Mouse (Mus musculus) macrophage (primary cell): ENCODE results near the gene Kcnip4. TPM values are rescaled to one million over a fixed set of nuclear protein-coding genes. Genes with fewer than 3 reads are reported as not detected.

Experiments used
- H3K27ac ChIP-seq: fragments of 350-480 bp; formaldehyde crosslinking; 2 replicates; pipeline ENCODE4 v1.9.0; 2021
- H3K36me3 ChIP-seq: fragments of 350-480 bp; formaldehyde crosslinking; 2 replicates; pipeline ENCODE4 v1.9.0; 2021; ENCODE audit errors: inconsistent target
- H3K4me3 ChIP-seq: fragments of 350-480 bp; formaldehyde crosslinking; 2 replicates; pipeline ENCODE4 v1.9.0; 2021; ENCODE audit errors: inconsistent target
- H3K79me2 ChIP-seq: fragments of 350-480 bp; formaldehyde crosslinking; 2 replicates; pipeline ENCODE4 v1.9.0; 2021; ENCODE audit errors: inconsistent target
- WGBS: methylation state at CpG from one replicate; pipeline ENCODE4 v1.1.7; 2026; ENCODE audit warnings: inconsistent platforms; ENCODE audit not compliant: missing documents; 5-methylcytosine and 5-hydroxymethylcytosine counted together
- polyA plus RNA-seq: library from polyadenylated mRNA; stranded (reverse); fragments of 250-400 nt; gene quantifications from 3 replicates; pipeline ENCODE4 v1.2.4, GENCODE M21; 2018; ENCODE audit warnings: inconsistent platforms

The Kcnip4 gene
- polyA plus RNA-seq, 1 experiment from 2014 or later: not detected

GRCm38 (mm10) chr5:49329023-49329422 lies 195.7 kb downstream of the Kcnip4 start:
- H3K36me3 ChIP-seq: no peaks in the 10 kb centered on the region
- WGBS: 93% methylated on average over 1 of the region's 1 CpGs
- no peak overlapping the region for H3K4me3 ChIP-seq
- H3K27ac ChIP-seq: no peak overlapping the region
- H3K79me2 ChIP-seq: no peaks in the 10 kb centered on the region

- no peak overlapping the region for H3K27ac ChIP-seq
- H3K79me2 ChIP-seq: no peaks in the 10 kb centered on the region
- no peaks in the 10 kb centered on the region for H3K36me3 ChIP-seq
- no peak overlapping the region for H3K4me3 ChIP-seq
These were observed 206.0 kb downstream of the Kcnip4 start for GRCm38 (mm10) chr5:49318661-49319060.

- Histone ChIP-seq H3K27ac (no peak overlapping the region), H3K4me3 (no peak overlapping the region), H3K36me3 (no peaks in the 10 kb centered on the region), H3K79me2 (no peaks in the 10 kb centered on the region)
- 83% methylated on average over 1 of the region's 2 CpGs for WGBS
These were observed 206.8 kb downstream of the Kcnip4 start for GRCm38 (mm10) chr5:49317869-49318268.

GRCm38 (mm10) chr5:49306796-49307195 lies 217.9 kb downstream of the Kcnip4 start:
- WGBS: 57% methylated on average over 1 of the region's 1 CpGs

GRCm38 (mm10) chr5:49305321-49305720 lies 219.4 kb downstream of the Kcnip4 start:
- Histone ChIP-seq H3K36me3 (no peaks in the 10 kb centered on the region), H3K4me3 (no peak overlapping the region), H3K79me2 (no peaks in the 10 kb centered on the region), H3K27ac (no peak overlapping the region)
- WGBS: 69% methylated on average over 2 of the region's 2 CpGs

More at GRCm38 (mm10) chr5:49306796-49307195, 217.9 kb downstream of the Kcnip4 start:
- no peak overlapping the region for H3K27ac ChIP-seq
- H3K36me3 ChIP-seq: no peaks in the 10 kb centered on the region
- no peaks in the 10 kb centered on the region for H3K79me2 ChIP-seq
- H3K4me3 ChIP-seq: no peak overlapping the region

- Histone ChIP-seq H3K27ac (no peak overlapping the region), H3K79me2 (no peaks in the 10 kb centered on the region), H3K36me3 (no peaks in the 10 kb centered on the region), H3K4me3 (no peak overlapping the region)
- WGBS: 90% methylated on average over 4 of the region's 4 CpGs
These were observed 226.1 kb downstream of the Kcnip4 start for GRCm38 (mm10) chr5:49298654-49299053.

- Histone ChIP-seq H3K36me3 (no peaks in the 10 kb centered on the region), H3K4me3 (no peak overlapping the region), H3K27ac (no peak overlapping the region), H3K79me2 (no peaks in the 10 kb centered on the region)
- 91% methylated on average over 2 of the region's 2 CpGs for WGBS
These were observed 232.3 kb downstream of the Kcnip4 start for GRCm38 (mm10) chr5:49292421-49292820.

- H3K79me2 ChIP-seq: no peaks in the 10 kb centered on the region
- H3K4me3 ChIP-seq: no peak overlapping the region
- H3K27ac ChIP-seq: no peak overlapping the region
- 93% methylated on average over 3 of the region's 3 CpGs for WGBS
- no peaks in the 10 kb centered on the region for H3K36me3 ChIP-seq
These were observed 232.9 kb downstream of the Kcnip4 start for GRCm38 (mm10) chr5:49291801-49292200.

GRCm38 (mm10) chr5:49285455-49286135 lies 239.1 kb downstream of the Kcnip4 start:
- Histone ChIP-seq H3K4me3 (no peak overlapping the region), H3K36me3 (no peaks in the 10 kb centered on the region), H3K27ac (no peak overlapping the region), H3K79me2 (no peaks in the 10 kb centered on the region)
- WGBS: 29% methylated on average over 12 of the region's 12 CpGs

GRCm38 (mm10) chr5:49284776-49285175 lies 239.9 kb downstream of the Kcnip4 start:
- no peak overlapping the region for H3K27ac ChIP-seq
- H3K79me2 ChIP-seq: no peaks in the 10 kb centered on the region
- 64% methylated on average over 6 of the region's 6 CpGs for WGBS

GRCm38 (mm10) chr5:49283403-49283802 lies 241.3 kb downstream of the Kcnip4 start:
- Histone ChIP-seq H3K27ac (no peak overlapping the region), H3K79me2 (no peaks in the 10 kb centered on the region), H3K36me3 (no peaks in the 10 kb centered on the region), H3K4me3 (no peak overlapping the region)
- 82% methylated on average over 5 of the region's 5 CpGs for WGBS

More at GRCm38 (mm10) chr5:49284776-49285175, 239.9 kb downstream of the Kcnip4 start:
- Histone ChIP-seq H3K36me3 (no peaks in the 10 kb centered on the region), H3K4me3 (no peak overlapping the region)

GRCm38 (mm10) chr5:49271864-49272263 lies 252.8 kb downstream of the Kcnip4 start:
- H3K36me3 ChIP-seq: no peaks in the 10 kb centered on the region
- no peak overlapping the region for H3K27ac ChIP-seq
- H3K4me3 ChIP-seq: no peak overlapping the region
- H3K79me2 ChIP-seq: no peaks in the 10 kb centered on the region

GRCm38 (mm10) chr5:49268807-49269206 lies 255.9 kb downstream of the Kcnip4 start:
- Histone ChIP-seq H3K27ac (no peak overlapping the region), H3K36me3 (no peaks in the 10 kb centered on the region), H3K79me2 (no peaks in the 10 kb centered on the region), H3K4me3 (no peak overlapping the region)
- WGBS: 81% methylated on average over 8 of the region's 8 CpGs

- 85% methylated on average over 4 of the region's 4 CpGs for WGBS
- no peaks in the 10 kb centered on the region for H3K36me3 ChIP-seq
- no peak overlapping the region for H3K4me3 ChIP-seq
- no peak overlapping the region for H3K27ac ChIP-seq
- no peaks in the 10 kb centered on the region for H3K79me2 ChIP-seq
These were observed 265.4 kb downstream of the Kcnip4 start for GRCm38 (mm10) chr5:49259356-49259755.

- 95% methylated on average over 3 of the region's 3 CpGs for WGBS
- H3K36me3 ChIP-seq: no peaks in the 10 kb centered on the region
- no peak overlapping the region for H3K4me3 ChIP-seq
- H3K27ac ChIP-seq: no peak overlapping the region
- no peaks in the 10 kb centered on the region for H3K79me2 ChIP-seq
These were observed 267.9 kb downstream of the Kcnip4 start for GRCm38 (mm10) chr5:49256850-49257249.

- WGBS: 68% methylated on average over 4 of the region's 4 CpGs
- Histone ChIP-seq H3K79me2 (no peaks in the 10 kb centered on the region), H3K27ac (no peak overlapping the region), H3K36me3 (no peaks in the 10 kb centered on the region), H3K4me3 (no peak overlapping the region)
These were observed 268.7 kb downstream of the Kcnip4 start for GRCm38 (mm10) chr5:49255983-49256382.
